Mouse (Mus musculus) G1E (cell line): ENCODE results near the gene St7.

Experiments used
- CTCF ChIP-seq: IDR thresholded peaks from 2 replicates; pipeline ENCODE4 v1.5.1; 2012; ENCODE audit warnings: low read depth, low read length, inconsistent platforms, mixed read lengths
- GATA1 ChIP-seq: IDR thresholded peaks from 2 replicates; pipeline ENCODE4 v1.6.1; 2012; ENCODE audit warnings: borderline replicate concordance, low read length, inconsistent platforms, mixed read lengths
- TAL1 ChIP-seq: conservative IDR thresholded peaks from 2 replicates; pipeline ENCODE4 v1.6.1; 2012; ENCODE audit warnings: low read depth, low read length, inconsistent platforms, mixed read lengths

GRCm38 (mm10) chr6:17979361-17979760, 286.6 kb downstream of the St7 start:
- TF ChIP-seq CTCF (no peak), GATA1 (no peak), TAL1 (no peak)
